Mouse (Mus musculus) kidney, postnatal 14 days (tissue): Measurements from ENCODE around the gene Impdh1.
"Not testable (repeated sequence)": the region's sequence is repeated elsewhere in the genome, so short reads cannot be mapped to it uniquely, and the experiment has no call there.

Experiments
- DNase-seq: peaks from one replicate; pipeline ENCODE4 v3.0.0; 2022; ENCODE audit warnings: mixed read lengths

Gene Impdh1

GRCm38 (mm10) chr6:29215881-29216501, at the start of gene Impdh1:
Gene Impdh1, minus strand, starts transcription at chr6:29216364.
- DNase-seq: peak; percentile 87

- no peak for DNase-seq
Observed at GRCm38 (mm10) chr6:29264456-29264781, 48.3 kb upstream of the Impdh1 start.

- no peak for DNase-seq
Observed at GRCm38 (mm10) chr6:29263650-29264455, 47.7 kb upstream of the Impdh1 start.

- no peak for DNase-seq
Observed at GRCm38 (mm10) chr6:29261831-29262230, 45.7 kb upstream of the Impdh1 start.

- no peak for DNase-seq
Observed at GRCm38 (mm10) chr6:29259418-29259817, 43.3 kb upstream of the Impdh1 start.

GRCm38 (mm10) chr6:29247072-29247471, 30.9 kb upstream of the Impdh1 start:
- no peak for DNase-seq

- no peak for DNase-seq
Observed at GRCm38 (mm10) chr6:29246585-29246984, 30.4 kb upstream of the Impdh1 start.

- DNase-seq: no peak
Observed at GRCm38 (mm10) chr6:29246183-29246582, 30.0 kb upstream of the Impdh1 start.

- no peak for DNase-seq
Observed at GRCm38 (mm10) chr6:29245272-29246120, 29.3 kb upstream of the Impdh1 start.

GRCm38 (mm10) chr6:29242265-29242664, 26.1 kb upstream of the Impdh1 start:
- DNase-seq: no peak

- no peak for DNase-seq
Observed at GRCm38 (mm10) chr6:29241697-29242096, 25.5 kb upstream of the Impdh1 start.

GRCm38 (mm10) chr6:29240806-29241205, 24.6 kb upstream of the Impdh1 start:
- DNase-seq: peak; percentile 50

GRCm38 (mm10) chr6:29234272-29234671, 18.1 kb upstream of the Impdh1 start:
- no peak for DNase-seq

GRCm38 (mm10) chr6:29233710-29234109, 17.5 kb upstream of the Impdh1 start:
- no peak for DNase-seq

- DNase-seq: no peak
Observed at GRCm38 (mm10) chr6:29232321-29232720, 16.2 kb upstream of the Impdh1 start.

- no peak for DNase-seq
Observed at GRCm38 (mm10) chr6:29231799-29232198, 15.6 kb upstream of the Impdh1 start.

- no peak for DNase-seq
Observed at GRCm38 (mm10) chr6:29230386-29230785, 14.2 kb upstream of the Impdh1 start.

- no peak for DNase-seq
Observed at GRCm38 (mm10) chr6:29229265-29229913, 13.2 kb upstream of the Impdh1 start.

- not testable (repeated sequence) for DNase-seq
Observed at GRCm38 (mm10) chr6:29217717-29218116, 1.6 kb upstream of the Impdh1 start.

- no peak for DNase-seq
Observed at GRCm38 (mm10) chr6:29215181-29215580, 983 bp downstream of the Impdh1 start.

GRCm38 (mm10) chr6:29214776-29215175, 1.4 kb downstream of the Impdh1 start:
- no peak for DNase-seq

- DNase-seq: peak; percentile 76
Observed at GRCm38 (mm10) chr6:29214245-29214644, 1.9 kb downstream of the Impdh1 start.

GRCm38 (mm10) chr6:29213436-29213835, 2.7 kb downstream of the Impdh1 start:
- no peak for DNase-seq
